Mouse (Mus musculus) small intestine, adult 2 months (tissue): Measurements from ENCODE around the gene Arhgap1. TPM values are rescaled to one million over a fixed set of nuclear protein-coding genes. Genes with fewer than 3 reads are reported as not detected.

Source experiments
- H3K27ac ChIP-seq: fragments of 200-500 bp; 2 replicates; pipeline ENCODE4 v1.5.1; 2012; ENCODE audit warnings: low read depth, low read length, control low read depth, inconsistent platforms; ENCODE audit not compliant: insufficient read depth
- H3K27me3 ChIP-seq: fragments of 200-500 bp; 2 replicates; pipeline ENCODE4 v1.6.1; 2012; ENCODE audit warnings: mild to moderate bottlenecking, moderate library complexity, low read length, inconsistent platforms; ENCODE audit not compliant: control insufficient read depth, insufficient read depth
- H3K36me3 ChIP-seq: fragments of 200-500 bp; 2 replicates; pipeline ENCODE4 v1.6.1; 2012; ENCODE audit warnings: mild to moderate bottlenecking, low read length, control low read depth, inconsistent platforms; ENCODE audit not compliant: control insufficient read depth, insufficient read depth
- H3K4me1 ChIP-seq: fragments of 200-500 bp; 2 replicates; pipeline ENCODE4 v1.6.1; 2012; ENCODE audit warnings: low read length, inconsistent platforms, mixed read lengths; ENCODE audit not compliant: control insufficient read depth, insufficient read depth, insufficient read length
- H3K4me3 ChIP-seq: fragments of 200-500 bp; 2 replicates; pipeline ENCODE4 v1.5.1; 2012; ENCODE audit warnings: low read depth, mild to moderate bottlenecking, control low read depth, inconsistent platforms, low read length, moderate library complexity
- CTCF ChIP-seq: fragments of 200-500 bp; IDR thresholded peaks from 2 replicates; pipeline ENCODE4 v1.5.1; 2012; ENCODE audit warnings: low read depth, mild to moderate bottlenecking, control low read depth, inconsistent platforms, low read length, moderate library complexity, mixed read lengths; ENCODE audit not compliant: insufficient replicate concordance, insufficient read length; ENCODE audit errors: extremely low read depth
- POLR2A ChIP-seq: fragments of 200-500 bp; IDR thresholded peaks from 2 replicates; pipeline ENCODE4 v1.6.1; 2012; ENCODE audit warnings: low read depth, mild to moderate bottlenecking, control low read depth, inconsistent platforms, low read length, moderate library complexity
- WGBS: fragments of 180-500 bp; shearing (Covaris S2); methylation state at CpG from one replicate; pipeline ENCODE4 v1.1.7; 2018; 5-methylcytosine and 5-hydroxymethylcytosine counted together
- polyA plus RNA-seq: library from polyadenylated mRNA; depleted of rRNA; stranded (reverse); fragments of >200 nt; gene quantifications from 2 replicates; pipeline ENCODE4 v1.2.3, GENCODE M21; 2012

The Arhgap1 gene
- polyA plus RNA-seq, 1 experiment: 99.2 TPM

- H3K4me3 ChIP-seq: no peak overlapping the region
- no peaks in the 10 kb centered on the region for H3K27me3 ChIP-seq
- H3K27ac ChIP-seq: no peak overlapping the region
- TF ChIP-seq POLR2A: no peak
- TF ChIP-seq CTCF: no peak
- H3K4me1 ChIP-seq: no peaks in the 10 kb centered on the region
- H3K36me3 ChIP-seq: peaks cover 54% of the 10 kb centered on the region
- 87% methylated on average over 7 of the region's 7 CpGs for WGBS
Measured at GRCm38 (mm10) chr2:91689452-91689851, 39.8 kb downstream of the Arhgap1 start.

GRCm38 (mm10) chr2:91695436-91696224, 46.0 kb downstream of the Arhgap1 start:
- 92% methylated on average over 10 of the region's 10 CpGs for WGBS

GRCm38 (mm10) chr2:91696225-91696590, 46.5 kb downstream of the Arhgap1 start:
- Histone ChIP-seq H3K4me1 (peaks cover 2% of the 10 kb centered on the region; the same call in 1 of the 2 replicates), H3K27ac (no peak overlapping the region), H3K36me3 (peaks cover 21% of the 10 kb centered on the region), H3K4me3 (no peak overlapping the region), H3K27me3 (no peaks in the 10 kb centered on the region)
- 30% methylated on average over 1 of the region's 1 CpGs for WGBS
- TF ChIP-seq POLR2A (no peak), CTCF (no peak)

More at GRCm38 (mm10) chr2:91695436-91696224, 46.0 kb downstream of the Arhgap1 start:
- Histone ChIP-seq H3K4me3 (no peak overlapping the region), H3K4me1 (peaks cover 2% of the 10 kb centered on the region; the same call in 1 of the 2 replicates), H3K36me3 (peaks cover 23% of the 10 kb centered on the region), H3K27ac (no peak overlapping the region), H3K27me3 (no peaks in the 10 kb centered on the region)
- no peak for TF ChIP-seq POLR2A
- TF ChIP-seq CTCF: no peak

GRCm38 (mm10) chr2:91699225-91699624, 49.6 kb downstream of the Arhgap1 start:
- TF ChIP-seq CTCF (no peak), POLR2A (no peak)
- Histone ChIP-seq H3K27me3 (no peaks in the 10 kb centered on the region), H3K36me3 (peaks cover 9% of the 10 kb centered on the region), H3K4me3 (no peak overlapping the region), H3K4me1 (peaks cover 2% of the 10 kb centered on the region; the same call in 1 of the 2 replicates), H3K27ac (no peak overlapping the region)
- 60% methylated on average over 1 of the region's 1 CpGs for WGBS

GRCm38 (mm10) chr2:91701366-91701765, 51.7 kb downstream of the Arhgap1 start:
- no peaks in the 10 kb centered on the region for H3K27me3 ChIP-seq
- 63% methylated on average over 2 of the region's 2 CpGs for WGBS
- H3K36me3 ChIP-seq: 0 out of 2 replicates have a peak, but pooled peaks cover 2% of the 10 kb centered on the region
- no peak overlapping the region for H3K4me3 ChIP-seq
- TF ChIP-seq POLR2A: no peak
- no peak for TF ChIP-seq CTCF
- no peak overlapping the region for H3K27ac ChIP-seq
- H3K4me1 ChIP-seq: no peaks in the 10 kb centered on the region; the same call in 1 of the 2 replicates

- Histone ChIP-seq H3K36me3 (0 out of 2 replicates have a peak, but pooled peaks cover 2% of the 10 kb centered on the region), H3K4me3 (no peak overlapping the region), H3K4me1 (peaks cover 3% of the 10 kb centered on the region), H3K27ac (no peak overlapping the region), H3K27me3 (no peaks in the 10 kb centered on the region)
- 69% methylated on average over 6 of the region's 6 CpGs for WGBS
- TF ChIP-seq POLR2A: no peak
- no peak for TF ChIP-seq CTCF
Measured at GRCm38 (mm10) chr2:91705736-91706135, 56.1 kb downstream of the Arhgap1 start.

GRCm38 (mm10) chr2:91706456-91706855, 56.8 kb downstream of the Arhgap1 start:
- Histone ChIP-seq H3K4me1 (peaks cover 3% of the 10 kb centered on the region), H3K27me3 (no peaks in the 10 kb centered on the region), H3K27ac (no peak overlapping the region), H3K36me3 (0 out of 2 replicates have a peak, but pooled peaks cover 2% of the 10 kb centered on the region), H3K4me3 (no peak overlapping the region)
- TF ChIP-seq POLR2A: no peak
- no peak for TF ChIP-seq CTCF
